Mouse (Mus musculus) midbrain, embryonic 11.5 days (tissue): ENCODE data around the gene Pter. TPM values are rescaled to one million over a fixed set of nuclear protein-coding genes. Genes with fewer than 3 reads are reported as not detected.
A peak's percentile ranks its signal among the peaks of the same experiment; 100 is the strongest.

ENCODE experiments used
- ATAC-seq: fragments of 200-750 bp; cut with Nextera tagmentation; 2 replicates; pipeline ENCODE4 v1.8.0; 2017; ENCODE audit warnings: moderate TSS enrichment, moderate library complexity; ENCODE audit not compliant: low FRiP score
- DNase-seq: peaks from one replicate; pipeline ENCODE4 v3.0.0; 2015; ENCODE audit warnings: low spot score; ENCODE audit errors: missing footprints
- H3K27ac ChIP-seq: fragments of 300-500 bp; sonication (generic); 2 replicates; pipeline ENCODE4 v1.5.1; 2014; ENCODE audit warnings: low read depth, low read length
- H3K27me3 ChIP-seq: fragments of 300-500 bp; sonication (generic); 2 replicates; pipeline ENCODE4 v1.6.1; 2014; ENCODE audit warnings: mild to moderate bottlenecking, low read length, moderate library complexity, mixed read lengths; ENCODE audit not compliant: control insufficient read depth, insufficient read depth
- H3K36me3 ChIP-seq: fragments of 300-500 bp; sonication (generic); 2 replicates; pipeline ENCODE4 v1.6.1; 2014; ENCODE audit warnings: mild to moderate bottlenecking, low read length, moderate library complexity, mixed read lengths; ENCODE audit not compliant: control insufficient read depth, insufficient read depth
- H3K4me1 ChIP-seq: fragments of 300-500 bp; sonication (generic); 2 replicates; pipeline ENCODE4 v1.6.1; 2014; ENCODE audit warnings: low read length; ENCODE audit not compliant: control insufficient read depth, insufficient read depth
- H3K4me2 ChIP-seq: fragments of 300-500 bp; sonication (generic); 2 replicates; pipeline ENCODE4 v1.6.1; 2014; ENCODE audit warnings: mild to moderate bottlenecking, moderate library complexity
- H3K4me3 ChIP-seq: fragments of 300-500 bp; sonication (generic); 2 replicates; pipeline ENCODE4 v1.5.1; 2014; ENCODE audit warnings: low read depth, low read length
- H3K9ac ChIP-seq: fragments of 300-500 bp; sonication (generic); 2 replicates; pipeline ENCODE4 v1.6.1; 2014; ENCODE audit warnings: low read length
- H3K9me3 ChIP-seq: fragments of 300-500 bp; sonication (generic); 2 replicates; pipeline ENCODE4 v1.6.1; 2016; ENCODE audit warnings: low read length; ENCODE audit not compliant: control insufficient read depth
- WGBS: fragments of 180-500 bp; shearing (Covaris S2); extraction: QIAGEN DNeasy Blood & Tissue Kit; methylation state at CpG from one replicate; pipeline ENCODE4 v1.1.7; 2014; 5-methylcytosine and 5-hydroxymethylcytosine counted together
- polyA plus RNA-seq: library from polyadenylated mRNA; unstranded; fragments of >200 nt; fragmentation: Nextera tagmentation; extraction: Ambion mirVana; gene quantifications from 2 replicates; pipeline ENCODE4 v1.2.1, GENCODE M21; 2014

Gene Pter
- polyA plus RNA-seq, 1 experiment from 2014 or later = 10.3 TPM

DNA sequence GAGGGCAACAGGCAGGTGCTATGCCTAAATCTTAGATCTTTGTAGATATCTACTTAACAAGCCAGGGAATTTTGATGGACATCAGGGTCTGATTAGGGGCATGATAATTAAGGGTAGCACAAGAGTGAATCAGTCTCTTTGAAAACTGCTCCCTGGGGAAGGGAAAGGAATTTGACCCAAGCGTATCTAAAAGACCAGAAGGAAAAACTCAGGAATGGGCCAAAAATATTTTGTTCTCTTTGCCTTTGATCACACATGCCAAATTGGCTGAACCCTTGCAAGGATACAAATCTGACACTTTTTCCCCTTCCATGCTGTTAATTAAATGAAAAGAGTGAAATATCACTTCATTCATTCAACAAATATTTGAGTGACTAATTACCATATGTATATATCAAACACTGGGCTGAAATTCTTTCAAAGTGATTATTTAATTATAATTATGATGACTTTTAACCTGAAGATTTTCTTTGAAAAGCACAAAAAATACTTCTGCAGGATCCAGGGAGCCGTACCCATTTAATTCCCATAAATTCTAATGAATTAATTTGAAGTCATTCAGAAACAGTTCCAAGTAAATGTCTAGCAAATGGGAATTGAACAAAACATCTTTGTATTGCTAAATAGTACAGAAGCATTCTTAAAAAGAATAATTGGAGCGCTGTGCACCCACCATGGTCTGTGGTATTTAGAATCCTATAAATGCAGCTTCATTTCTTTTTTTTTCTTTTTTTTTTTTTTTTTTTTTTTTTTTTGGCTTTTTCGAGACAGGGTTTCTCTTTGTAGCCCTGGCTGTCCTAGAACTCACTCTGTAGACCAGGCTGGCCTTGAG is 61.3 kb downstream of the Pter start:
- Histone ChIP-seq H3K27ac (no peak overlapping the region), H3K36me3 (no peaks in the 10 kb centered on the region), H3K9me3 (no peaks in the 10 kb centered on the region), H3K4me2 (no peak overlapping the region), H3K4me1 (no peaks in the 10 kb centered on the region), H3K4me3 (no peak overlapping the region), H3K27me3 (no peaks in the 10 kb centered on the region), H3K9ac (no peak overlapping the region)
- ATAC-seq (no peak), DNase-seq (no peak)
- WGBS = 75% methylated on average over 4 of the region's 4 CpGs

DNA sequence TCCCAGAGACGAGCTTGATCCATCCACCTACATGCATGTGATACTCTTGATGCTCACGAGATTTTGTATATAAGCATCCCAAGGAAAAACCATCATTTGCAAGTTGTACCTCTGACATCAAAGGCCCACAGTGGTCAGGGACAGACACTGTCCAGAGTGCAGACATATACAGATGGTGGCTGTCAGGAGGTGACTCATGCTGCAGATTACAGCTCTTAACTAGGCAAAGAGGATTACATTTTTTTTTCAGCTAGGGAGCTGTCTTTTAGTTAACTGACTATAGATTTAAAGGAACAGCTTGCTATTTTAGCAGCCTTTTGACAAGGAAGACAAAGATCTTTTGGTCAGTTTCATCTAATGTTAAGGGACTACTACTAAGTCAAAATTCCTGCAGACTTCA is 76.2 kb downstream of the Pter start:
- WGBS = 78% methylated on average over 2 of the region's 2 CpGs
- Histone ChIP-seq H3K9me3 (no peaks in the 10 kb centered on the region), H3K27me3 (no peaks in the 10 kb centered on the region), H3K9ac (no peak overlapping the region), H3K4me1 (no peaks in the 10 kb centered on the region), H3K4me2 (no peak overlapping the region), H3K27ac (no peak overlapping the region), H3K36me3 (no peaks in the 10 kb centered on the region), H3K4me3 (no peak overlapping the region)
- DNase-seq (no peak), ATAC-seq (no peak)

DNA sequence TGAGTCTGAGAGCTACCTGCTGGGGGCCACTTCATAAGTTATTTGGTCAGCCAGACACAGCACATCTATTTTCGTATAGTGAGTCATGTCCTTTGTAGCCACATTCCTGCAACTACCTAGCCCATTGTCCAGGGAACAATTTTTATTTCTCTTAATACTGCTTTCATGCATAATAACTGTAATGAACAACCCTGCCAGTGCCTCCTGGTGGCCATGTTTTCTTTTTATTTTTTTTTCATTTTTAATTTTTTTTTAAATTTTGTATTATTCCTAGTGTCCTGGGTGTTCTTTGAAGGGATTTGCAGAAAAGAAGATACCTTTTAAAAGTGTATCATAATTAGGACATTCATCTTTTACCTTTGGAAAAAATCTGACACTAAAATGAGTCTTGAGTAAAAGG is 84.6 kb downstream of the Pter start:
- WGBS = 77% methylated on average over 1 of the region's 1 CpGs
- Histone ChIP-seq H3K36me3 (no peaks in the 10 kb centered on the region), H3K9me3 (no peaks in the 10 kb centered on the region), H3K27me3 (peaks cover 43% of the 10 kb centered on the region), H3K4me3 (no peak overlapping the region), H3K9ac (no peak overlapping the region), H3K4me1 (peaks cover 14% of the 10 kb centered on the region), H3K27ac (no peak overlapping the region), H3K4me2 (no peak overlapping the region)
- ATAC-seq (no peak), DNase-seq (no peak)

DNA sequence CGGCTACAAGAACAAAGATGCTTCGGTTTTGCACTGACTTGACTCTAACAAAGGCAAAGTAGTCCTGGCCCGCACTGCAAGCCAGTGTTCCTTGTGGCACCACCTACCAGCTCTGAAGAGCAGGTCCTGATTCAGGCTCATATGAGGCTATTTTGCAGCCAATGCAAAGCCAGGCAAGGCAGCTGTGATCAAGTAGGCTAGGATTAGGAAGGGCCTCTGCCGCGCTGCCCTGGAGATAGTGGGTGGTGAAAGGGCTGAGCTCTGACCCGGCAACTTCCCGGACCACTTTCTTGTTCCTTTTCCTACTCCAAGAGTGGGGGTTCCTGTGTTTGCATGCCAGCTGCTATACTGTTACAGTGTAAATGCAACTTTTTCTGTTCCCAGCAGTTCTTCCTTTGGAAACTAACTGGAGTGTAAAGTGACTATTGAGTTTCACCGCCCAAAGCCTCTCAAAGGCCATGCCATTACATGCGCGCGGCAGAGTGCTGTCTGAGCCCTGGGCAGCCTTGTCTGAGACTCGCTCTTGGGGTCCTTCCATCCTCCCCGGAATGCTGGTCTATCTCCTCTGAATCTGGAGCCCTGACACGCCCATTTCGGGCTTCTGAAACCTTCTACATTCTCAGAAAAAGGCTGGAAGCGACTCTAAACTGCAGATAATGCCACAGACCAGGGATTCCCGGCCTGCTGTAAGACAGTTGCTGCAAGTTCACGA is 85.6 kb downstream of the Pter start:
- H3K4me1 ChIP-seq = peaks cover 14% of the 10 kb centered on the region
- 4% methylated on average over 18 of the region's 18 CpGs for WGBS
- H3K27ac ChIP-seq = no peak overlapping the region
- peak; percentile 36; the same call in 1 of the 2 replicates for ATAC-seq
- H3K36me3 ChIP-seq = no peaks in the 10 kb centered on the region
- peak overlapping the region; percentile 63; the same call in 1 of the 2 replicates for H3K4me3 ChIP-seq
- peak overlapping the region; percentile 98 for H3K4me2 ChIP-seq
- H3K9ac ChIP-seq = no peak overlapping the region
- H3K27me3 ChIP-seq = peaks cover 45% of the 10 kb centered on the region
- peak; percentile 93 for DNase-seq
- H3K9me3 ChIP-seq = no peaks in the 10 kb centered on the region

DNA sequence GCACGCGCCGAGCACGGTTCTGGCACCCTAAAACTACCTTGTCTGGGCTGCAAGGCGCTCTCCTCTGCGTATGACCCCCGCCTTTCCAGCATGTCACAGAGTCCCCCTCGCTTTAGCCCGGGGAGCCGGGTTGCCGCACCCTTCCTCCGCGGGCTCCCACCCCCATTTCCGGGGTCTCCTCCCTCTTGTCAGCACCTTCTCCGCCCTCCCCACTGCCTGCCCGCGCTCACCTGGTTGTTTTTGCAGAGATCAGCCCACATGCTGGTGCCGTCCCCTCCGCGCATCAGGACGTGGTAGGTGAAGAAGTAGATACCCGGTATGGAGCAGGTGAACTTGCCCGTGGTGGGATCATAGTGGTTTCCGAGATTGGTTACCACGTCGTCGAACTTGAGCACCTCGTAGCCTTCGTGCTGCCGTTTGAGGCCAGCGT is 86.2 kb downstream of the Pter start:
- Histone ChIP-seq H3K4me2 (peak overlapping the region; percentile 98), H3K4me1 (peaks cover 14% of the 10 kb centered on the region), H3K27me3 (peaks cover 45% of the 10 kb centered on the region), H3K9ac (peak overlapping the region; percentile 59), H3K27ac (no peak overlapping the region), H3K36me3 (no peaks in the 10 kb centered on the region), H3K4me3 (peak overlapping the region; percentile 63), H3K9me3 (no peaks in the 10 kb centered on the region)
- WGBS = 1% methylated on average over 31 of the region's 31 CpGs
- ATAC-seq (peak; percentile 34; the same call in 1 of the 2 replicates), DNase-seq (peak; percentile 95)

DNA sequence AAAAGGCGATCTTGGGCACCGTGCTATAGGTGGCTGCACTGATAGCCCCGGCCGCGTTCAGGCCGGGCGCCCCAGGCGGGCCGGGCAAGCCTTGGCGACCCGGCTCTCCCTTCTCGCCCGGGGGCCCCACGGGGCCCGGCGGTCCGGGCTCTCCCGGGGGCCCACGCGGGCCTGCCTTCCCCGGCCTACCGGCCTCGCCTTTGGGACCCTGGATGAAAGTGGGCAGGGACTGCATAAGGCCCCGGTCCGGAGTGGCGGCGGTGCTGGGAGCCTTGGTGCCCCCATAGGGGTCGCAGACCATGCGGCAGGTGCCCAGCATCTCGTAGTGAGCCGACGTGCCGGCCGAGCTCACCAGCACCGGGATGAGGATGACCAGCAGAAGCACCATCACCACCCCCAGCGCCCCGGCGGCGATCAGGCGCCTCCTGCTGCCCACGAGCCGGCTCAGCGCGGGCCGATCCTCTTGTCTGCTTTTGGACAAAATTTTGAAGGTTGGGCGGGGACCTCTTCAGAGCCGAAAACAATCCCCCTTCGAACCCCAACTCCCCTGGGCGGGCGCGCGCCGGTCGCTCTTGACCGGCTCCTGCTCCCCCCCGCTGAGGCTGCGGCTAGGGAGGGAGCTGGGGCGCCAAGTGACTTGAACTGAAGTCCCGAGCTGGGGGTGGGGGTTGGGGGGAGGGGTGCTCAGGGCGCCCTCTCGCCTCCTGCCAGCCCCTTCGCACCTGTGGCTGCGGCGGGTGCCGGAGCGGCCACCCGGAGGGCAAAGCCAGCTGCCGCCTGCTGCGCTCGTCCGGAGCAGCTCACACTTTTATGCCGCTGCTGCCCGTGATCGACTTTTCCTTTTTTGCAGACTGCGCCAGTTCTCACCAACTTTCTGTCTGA is 86.9 kb downstream of the Pter start:
- Histone ChIP-seq H3K4me3 (peak overlapping the region; percentile 63), H3K9ac (peak overlapping the region; percentile 59), H3K4me2 (peak overlapping the region; percentile 98), H3K27me3 (peaks cover 45% of the 10 kb centered on the region), H3K27ac (no peak overlapping the region), H3K4me1 (peaks cover 14% of the 10 kb centered on the region), H3K9me3 (no peaks in the 10 kb centered on the region), H3K36me3 (no peaks in the 10 kb centered on the region)
- ATAC-seq (peak; percentile 79), DNase-seq (peak; percentile 95)
- 1% methylated on average over 66 of the region's 75 CpGs for WGBS

DNA sequence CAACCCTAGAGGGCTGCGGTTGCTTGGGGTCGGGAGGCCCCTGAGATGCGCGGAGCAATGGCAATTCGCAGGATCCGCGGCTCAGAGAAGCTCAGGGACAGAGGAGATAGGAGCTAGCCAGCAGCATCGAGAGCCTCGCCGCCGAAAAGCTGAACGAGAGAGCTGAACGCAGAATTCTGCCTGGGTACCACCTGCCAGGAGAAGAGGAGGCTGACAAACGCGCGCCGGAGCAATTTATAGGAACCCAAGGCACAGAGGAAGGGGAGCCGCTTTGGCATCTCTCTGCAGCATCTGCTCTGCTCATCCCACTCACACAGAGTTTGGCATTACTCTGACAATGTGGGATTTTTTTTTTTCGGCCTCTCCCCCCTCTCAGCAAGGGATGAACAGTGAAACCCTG is 87.6 kb downstream of the Pter start, which contains the start of gene C1ql3:
Gene C1ql3 (minus strand): TSS at position 335 of the 400 bp plus-strand sequence.
- Histone ChIP-seq H3K4me1 (peaks cover 14% of the 10 kb centered on the region), H3K36me3 (no peaks in the 10 kb centered on the region), H3K27me3 (peaks cover 45% of the 10 kb centered on the region), H3K4me2 (peak within 1 kb of the TSS; percentile 98), H3K9me3 (no peaks in the 10 kb centered on the region), H3K27ac (no peak within 1 kb of the TSS), H3K4me3 (peak within 1 kb of the TSS; percentile 63), H3K9ac (peak within 1 kb of the TSS; percentile 59)
- 2% methylated on average over 19 of the region's 19 CpGs for WGBS
- ATAC-seq (0 out of 2 replicates have a peak, but pooled peaks have one; percentile 38), DNase-seq (peak; percentile 94)

DNA sequence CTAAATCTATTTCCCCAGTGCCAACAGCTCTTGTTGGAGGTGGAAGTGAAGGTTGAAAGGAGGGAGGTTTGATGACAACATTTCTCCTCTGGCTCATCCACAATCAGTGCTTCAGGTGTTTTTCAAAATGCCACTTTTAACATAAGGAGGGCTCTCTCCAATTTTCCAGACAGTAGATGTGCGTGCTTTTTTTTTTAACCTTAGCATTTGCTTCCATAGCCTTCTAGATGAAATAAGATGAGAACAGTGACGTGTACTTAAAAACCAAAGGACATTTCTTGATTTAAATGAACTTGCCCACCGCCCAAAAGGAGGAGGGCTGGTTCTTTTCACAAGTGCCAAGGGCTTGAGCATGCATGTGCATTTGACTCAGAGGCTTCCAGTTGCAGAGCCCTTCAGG is 88.1 kb downstream of the Pter start:
- Histone ChIP-seq H3K9me3 (no peaks in the 10 kb centered on the region), H3K27me3 (peaks cover 45% of the 10 kb centered on the region), H3K4me1 (peaks cover 14% of the 10 kb centered on the region), H3K4me2 (peak overlapping the region; percentile 98), H3K4me3 (peak overlapping the region; percentile 63; the same call in 1 of the 2 replicates), H3K36me3 (no peaks in the 10 kb centered on the region), H3K9ac (no peak overlapping the region), H3K27ac (no peak overlapping the region)
- no peak for ATAC-seq
- 26% methylated on average over 3 of the region's 3 CpGs for WGBS
- DNase-seq = peak; percentile 91
